Mouse (Mus musculus) hindbrain, embryonic 12.5 days (tissue): ENCODE results near the gene Gm8267. TPM values are rescaled to one million over a fixed set of nuclear protein-coding genes. Genes with fewer than 3 reads are reported as not detected.
"Not testable (repeated sequence)": the region's sequence is repeated elsewhere in the genome, so short reads cannot be mapped to it uniquely, and the experiment has no call there.

Experiments
- ATAC-seq: fragments of 200-750 bp; cut with Nextera tagmentation; 2 replicates; pipeline ENCODE4 v1.8.0; 2017; ENCODE audit warnings: moderate TSS enrichment; ENCODE audit not compliant: low FRiP score
- H3K27ac ChIP-seq: fragments of 300-500 bp; sonication (generic); 2 replicates; pipeline ENCODE4 v1.5.1; 2016; ENCODE audit warnings: mild to moderate bottlenecking
- H3K27me3 ChIP-seq: fragments of 300-500 bp; sonication (generic); 2 replicates; pipeline ENCODE4 v1.6.1; 2016; ENCODE audit warnings: mild to moderate bottlenecking
- H3K36me3 ChIP-seq: fragments of 300-500 bp; sonication (generic); 2 replicates; pipeline ENCODE4 v1.6.1; 2016; ENCODE audit warnings: mild to moderate bottlenecking
- H3K4me1 ChIP-seq: fragments of 300-500 bp; sonication (generic); 2 replicates; pipeline ENCODE4 v1.6.1; 2016
- H3K4me2 ChIP-seq: fragments of 300-500 bp; sonication (generic); replicated peaks from 2 replicates; pipeline ENCODE4 v1.6.1; 2016; ENCODE audit warnings: mild to moderate bottlenecking
- H3K4me3 ChIP-seq: fragments of 300-500 bp; sonication (generic); 2 replicates; pipeline ENCODE4 v1.5.1; 2016; ENCODE audit warnings: mild to moderate bottlenecking
- H3K9ac ChIP-seq: fragments of 300-500 bp; sonication (generic); 2 replicates; pipeline ENCODE4 v1.6.1; 2016; ENCODE audit warnings: mild to moderate bottlenecking, moderate library complexity
- H3K9me3 ChIP-seq: fragments of 300-500 bp; sonication (generic); replicated peaks from 2 replicates; pipeline ENCODE4 v1.6.1; 2016; ENCODE audit warnings: mild to moderate bottlenecking
- WGBS: fragments of 180-500 bp; shearing (Covaris S2); methylation state at CpG from one replicate; pipeline ENCODE4 v1.1.7; 2016; 5-methylcytosine and 5-hydroxymethylcytosine counted together
- polyA plus RNA-seq: library from polyadenylated mRNA; unstranded; fragments of >200 nt; fragmentation: Nextera tagmentation; extraction: Ambion mirVana; gene quantifications from 2 replicates; pipeline ENCODE4 v1.2.1, GENCODE M21; 2016

Gene Gm8267
- not detected in 2 replicates for polyA plus RNA-seq

DNA sequence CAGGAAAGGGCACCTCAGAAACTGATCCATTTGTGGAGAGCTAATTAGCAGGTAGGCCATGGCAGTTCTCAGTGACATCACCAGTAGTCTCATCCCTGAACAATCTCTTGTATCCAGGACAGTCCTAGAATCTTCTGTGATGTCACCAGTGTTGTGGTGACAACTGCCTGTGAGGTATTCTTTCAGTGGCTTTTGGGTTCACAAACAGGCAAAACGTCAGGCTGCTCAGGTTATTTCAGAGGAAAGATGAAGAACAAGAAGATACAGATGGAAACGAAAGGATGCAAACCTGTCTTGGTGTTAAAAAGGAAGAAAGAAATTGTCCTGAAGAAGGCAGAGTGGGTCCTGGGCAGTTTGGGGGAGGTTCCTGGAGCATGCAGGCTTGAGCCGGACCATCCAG, at the start of gene Gm8267:
Gene Gm8267, minus strand, starts transcription at position 101 of the 400 bp plus-strand sequence.
- no peaks in the 10 kb centered on the region for H3K27me3 ChIP-seq
- no peaks in the 10 kb centered on the region for H3K36me3 ChIP-seq
- H3K4me2 ChIP-seq, result no peak within 1 kb of the TSS
- WGBS, result 81% methylated on average over 3 of the region's 3 CpGs
- H3K4me3 ChIP-seq, result no peak within 1 kb of the TSS
- no peak within 1 kb of the TSS for H3K27ac ChIP-seq
- H3K9me3 ChIP-seq, result no peaks in the 10 kb centered on the region
- H3K4me1 ChIP-seq, result no peaks in the 10 kb centered on the region
- no peak for ATAC-seq
- no peak within 1 kb of the TSS for H3K9ac ChIP-seq

DNA sequence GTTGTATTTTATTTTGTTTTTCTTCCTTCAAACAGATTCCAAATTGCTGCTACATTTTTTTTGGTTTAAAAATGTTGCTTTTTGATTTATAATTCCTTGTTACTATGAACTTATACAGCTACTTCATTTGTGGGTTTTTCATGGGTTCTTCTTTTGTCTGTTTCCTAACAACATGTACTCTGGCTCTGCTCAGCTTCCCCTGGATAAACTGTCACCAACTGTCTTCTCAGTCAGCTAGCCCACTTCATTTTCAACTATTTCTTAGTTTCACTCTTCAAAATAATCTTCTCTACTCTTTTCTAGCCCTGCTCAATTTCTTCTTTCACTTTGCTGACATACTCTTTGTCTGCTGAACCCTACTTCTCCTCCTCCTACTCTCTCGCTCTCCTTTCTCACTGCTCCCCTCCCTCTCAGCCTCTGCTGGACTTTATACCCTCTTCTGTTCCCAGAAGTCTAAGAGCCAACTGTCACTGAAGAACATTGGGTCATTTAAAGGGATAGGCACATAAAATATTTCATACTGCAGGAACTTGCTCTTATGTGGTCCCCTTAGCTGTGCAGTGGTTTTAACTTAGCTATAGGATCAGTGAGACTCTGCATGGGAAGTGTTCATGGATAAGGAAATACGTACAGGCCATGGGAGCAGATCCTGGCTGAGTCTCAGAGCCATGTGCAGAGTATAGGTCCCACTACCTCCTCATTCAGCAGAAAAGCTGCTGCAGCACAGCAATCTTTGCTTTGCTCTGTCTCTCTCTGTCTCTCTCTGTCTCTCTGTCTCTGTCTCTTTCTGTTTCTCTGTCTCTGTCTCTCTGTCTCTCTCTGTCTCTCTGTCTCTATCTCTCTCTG, 39.6 kb upstream of the Gm8267 start:
- ATAC-seq, H3K27me3 ChIP-seq, H3K27ac ChIP-seq, H3K4me3 ChIP-seq, H3K9me3 ChIP-seq, H3K9ac ChIP-seq, H3K4me1 ChIP-seq, H3K36me3 ChIP-seq, H3K4me2 ChIP-seq: not testable (repeated sequence)
- 78% methylated on average over 2 of the region's 2 CpGs for WGBS

DNA sequence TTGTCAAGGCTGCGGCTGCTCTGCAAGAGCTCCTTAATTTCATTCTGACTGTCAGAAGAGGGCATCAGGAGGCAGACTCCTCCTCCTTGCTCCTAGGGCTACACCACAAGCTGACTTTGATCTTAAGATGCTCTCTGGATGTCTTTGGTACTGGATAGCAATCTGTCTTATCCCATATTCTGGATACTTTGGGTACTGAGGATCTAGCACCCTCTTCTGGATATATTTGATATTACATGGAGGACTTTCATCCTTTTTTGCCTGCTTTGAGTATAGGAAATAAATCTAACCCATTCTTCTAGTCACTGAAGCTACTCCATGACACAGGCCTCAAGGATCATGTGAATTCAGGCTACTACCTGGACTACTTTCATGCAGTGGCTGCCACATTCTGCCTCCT, 7.4 kb downstream of the Gm8267 start:
- 60% methylated on average over 1 of the region's 1 CpGs for WGBS
- H3K27me3 ChIP-seq, H3K9me3 ChIP-seq, H3K36me3 ChIP-seq, H3K4me1 ChIP-seq, ATAC-seq, H3K4me3 ChIP-seq, H3K27ac ChIP-seq, H3K9ac ChIP-seq, H3K4me2 ChIP-seq: not testable (repeated sequence)

- not testable (repeated sequence) for ATAC-seq, H3K9ac ChIP-seq, H3K36me3 ChIP-seq, H3K9me3 ChIP-seq, H3K27me3 ChIP-seq, H3K4me2 ChIP-seq, H3K4me1 ChIP-seq, H3K4me3 ChIP-seq, H3K27ac ChIP-seq
Measured at GRCm38 (mm10) chr14:44730711-44731110, 19.4 kb downstream of the Gm8267 start.

- not testable (repeated sequence) for H3K9me3 ChIP-seq, H3K4me3 ChIP-seq, H3K4me2 ChIP-seq, H3K27me3 ChIP-seq, ATAC-seq, H3K4me1 ChIP-seq, H3K9ac ChIP-seq, H3K27ac ChIP-seq, H3K36me3 ChIP-seq
- 83% methylated on average over 3 of the region's 3 CpGs for WGBS
Measured at GRCm38 (mm10) chr14:44706356-44706755, 43.8 kb downstream of the Gm8267 start, which contains the start of gene Gm8257. Gene Gm8257 (minus strand): TSS chr14:44706456.

Other genes with a start within 250 kb of the Gm8267 start
- not detected in 2 replicates for gene Gm17093, start 232.1 kb downstream of the Gm8267 start, polyA plus RNA-seq
- 0.23 TPM in 1 of 2 replicates, not detected in the other for gene Gm8247, start 167.2 kb downstream of the Gm8267 start, polyA plus RNA-seq
- not detected in 2 replicates for gene Gm5624, start 122.4 kb downstream of the Gm8267 start, polyA plus RNA-seq
- gene Gm8257, start 43.9 kb downstream of the Gm8267 start, polyA plus RNA-seq, result not detected in 2 replicates
- gene Ptgdr, start 109.0 kb upstream of the Gm8267 start, polyA plus RNA-seq, result 0.08 TPM in 1 of 2 replicates, not detected in the other
- 0.10 and 0.27 TPM in 2 replicates for gene Ptger2, start 237.9 kb upstream of the Gm8267 start, polyA plus RNA-seq